Mouse (Mus musculus) urinary bladder, postnatal 0 days (tissue): ENCODE results near the gene Gns. TPM values are rescaled to one million over a fixed set of nuclear protein-coding genes. Genes with fewer than 3 reads are reported as not detected.

Experiments
- polyA plus RNA-seq: library from polyadenylated mRNA; unstranded; fragments of >200 nt; fragmentation: Nextera tagmentation; extraction: Ambion mirVana; gene quantifications from 2 replicates; pipeline ENCODE4 v1.2.1, GENCODE M21; 2015

Gene Gns
- 38.8 and 39.2 TPM in 2 replicates for polyA plus RNA-seq

GRCm38 (mm10) chr10:121364801-121365564, at the start of gene Gns:
TSS of gene Gns (plus strand) at chr10:121365090.

GRCm38 (mm10) chr10:121351066-121351581, 13.8 kb upstream of the Gns start, which contains the start of gene Tbc1d30:
TSS of gene Tbc1d30 (minus strand) at chr10:121351278.

Other genes starting within 250 kb of the Gns start
- gene Tbc1d30, start 13.8 kb upstream of the Gns start, polyA plus RNA-seq: 4.3 TPM in 2 replicates
- 70.1 and 81.3 TPM in 2 replicates for gene Rassf3, start 111.3 kb downstream of the Gns start, polyA plus RNA-seq
- gene Tbk1, start 221.7 kb downstream of the Gns start, polyA plus RNA-seq: 14.2 and 20.4 TPM in 2 replicates